Mouse (Mus musculus) lung, postnatal 0 days (tissue): ENCODE results near the gene Lefty1.

Experiments
- CTCF ChIP-seq: IDR thresholded peaks from 2 replicates; pipeline ENCODE4 v1.5.1; 2016; ENCODE audit warnings: antibody characterized with exemption, mild to moderate bottlenecking
- EP300 ChIP-seq: IDR thresholded peaks from 2 replicates; pipeline ENCODE4 v1.6.1; 2016; ENCODE audit warnings: antibody characterized with exemption, mild to moderate bottlenecking, control low read depth

DNA sequence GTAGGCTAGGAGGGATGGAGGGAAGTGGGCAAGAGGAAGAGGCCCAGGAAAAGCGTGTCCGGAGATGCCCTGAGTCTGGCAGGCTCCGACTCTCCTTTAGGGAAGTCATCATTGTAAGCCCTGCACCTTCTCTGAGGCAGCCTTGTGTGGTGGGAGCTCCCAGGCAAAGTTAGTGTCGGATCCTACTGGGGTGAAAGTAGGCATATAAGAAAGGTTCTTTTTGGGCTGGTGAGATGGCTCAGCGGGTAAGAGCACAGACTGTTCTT is 30.1 kb upstream of the Lefty1 start:
- no peak for TF ChIP-seq CTCF
- TF ChIP-seq EP300 = no peak
